Mouse (Mus musculus) neural tube, embryonic 11.5 days (tissue): Measurements from ENCODE around the gene St6galnac5. TPM values are rescaled to one million over a fixed set of nuclear protein-coding genes. Genes with fewer than 3 reads are reported as not detected.
A peak's percentile ranks its signal among the peaks of the same experiment; 100 is the strongest.

Experiments used
- ATAC-seq: fragments of 200-750 bp; cut with Nextera tagmentation; 2 replicates; pipeline ENCODE4 v1.8.0; 2017; ENCODE audit warnings: moderate number of reproducible peaks, mild to moderate bottlenecking, moderate TSS enrichment, moderate library complexity; ENCODE audit not compliant: insufficient read depth, low FRiP score, low TSS enrichment
- DNase-seq: peaks from one replicate; pipeline ENCODE4 v3.0.0-alpha.2; 2015; ENCODE audit warnings: low spot score
- H3K27ac ChIP-seq: fragments of 300-500 bp; sonication (generic); 2 replicates; pipeline ENCODE4 v1.5.1; 2014; ENCODE audit warnings: low read depth, mild to moderate bottlenecking, low read length
- H3K27me3 ChIP-seq: fragments of 300-500 bp; sonication (generic); 2 replicates; pipeline ENCODE4 v1.6.1; 2014; ENCODE audit warnings: mild to moderate bottlenecking, low read length, mixed read lengths; ENCODE audit not compliant: control insufficient read depth, insufficient read depth
- H3K36me3 ChIP-seq: fragments of 300-500 bp; sonication (generic); 2 replicates; pipeline ENCODE4 v1.6.1; 2014; ENCODE audit warnings: mild to moderate bottlenecking, low read length, moderate library complexity, mixed read lengths; ENCODE audit not compliant: control insufficient read depth, insufficient read depth
- H3K4me1 ChIP-seq: fragments of 300-500 bp; sonication (generic); 2 replicates; pipeline ENCODE4 v1.6.1; 2014; ENCODE audit warnings: low read length, mixed read lengths; ENCODE audit not compliant: control insufficient read depth, insufficient read depth
- H3K4me2 ChIP-seq: fragments of 300-500 bp; sonication (generic); 2 replicates; pipeline ENCODE4 v1.6.1; 2014; ENCODE audit warnings: low read depth, mild to moderate bottlenecking, moderate library complexity
- H3K4me3 ChIP-seq: fragments of 300-500 bp; sonication (generic); 2 replicates; pipeline ENCODE4 v1.5.1; 2014; ENCODE audit warnings: low read depth, low read length
- H3K9ac ChIP-seq: fragments of 300-500 bp; sonication (generic); 2 replicates; pipeline ENCODE4 v1.6.1; 2014; ENCODE audit warnings: mild to moderate bottlenecking, low read length
- H3K9me3 ChIP-seq: fragments of 300-500 bp; sonication (generic); 2 replicates; pipeline ENCODE4 v1.6.1; 2016; ENCODE audit warnings: low read length; ENCODE audit not compliant: control insufficient read depth
- WGBS: fragments of 180-500 bp; shearing (Covaris S2); extraction: QIAGEN DNeasy Blood & Tissue Kit; methylation state at CpG from one replicate; pipeline ENCODE4 v1.1.7; 2014; 5-methylcytosine and 5-hydroxymethylcytosine counted together
- polyA plus RNA-seq: library from polyadenylated mRNA; unstranded; fragments of >200 nt; fragmentation: Nextera tagmentation; extraction: Ambion mirVana; gene quantifications from 2 replicates; pipeline ENCODE4 v1.2.1, GENCODE M21; 2014

St6galnac5 gene
- polyA plus RNA-seq, 1 experiment from 2014 or later: 6.7 TPM

DNA sequence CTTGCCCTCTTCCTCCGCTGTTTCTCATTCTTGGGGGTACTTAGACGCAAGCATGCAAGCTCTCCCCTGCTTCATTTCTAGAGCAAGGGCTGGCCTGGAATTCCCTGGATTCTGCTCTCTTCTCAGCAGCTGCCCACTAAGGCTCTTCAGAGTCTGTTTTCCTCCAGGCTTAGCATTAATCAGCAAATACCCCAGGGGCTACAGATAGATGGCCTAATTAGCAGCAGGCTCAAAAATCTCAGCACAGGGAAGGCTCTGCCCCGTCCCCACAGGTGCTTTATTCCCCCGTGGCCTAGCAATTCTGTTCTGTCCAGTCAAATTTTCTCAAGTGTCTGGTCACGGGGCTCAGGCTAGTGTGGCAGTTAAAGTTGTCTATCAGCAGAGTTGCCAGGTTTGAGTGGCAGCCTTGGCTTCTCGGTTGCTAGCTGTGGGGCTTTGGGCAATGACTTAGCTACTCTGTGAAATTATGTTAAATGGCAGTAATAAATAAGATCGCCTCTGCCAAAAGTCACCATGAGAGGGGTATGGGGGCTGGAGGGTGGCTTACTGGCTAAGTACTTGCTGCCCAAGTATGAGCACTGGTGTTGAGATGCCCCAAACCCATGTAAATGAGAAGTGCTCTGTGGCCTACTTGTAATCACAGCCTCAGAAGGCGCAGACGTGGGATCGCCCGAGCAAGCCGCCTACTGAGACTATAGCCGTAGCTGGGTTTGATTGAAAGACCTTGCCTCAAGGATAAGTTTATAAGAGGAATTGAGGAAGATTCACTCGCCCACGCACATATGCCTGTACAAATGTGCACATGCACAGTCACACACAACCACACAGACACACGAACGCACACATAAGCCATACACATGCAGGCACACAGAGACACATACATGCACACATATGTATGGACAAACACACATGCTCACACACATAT lies 107.4 kb downstream of the St6galnac5 start:
- WGBS: 84% methylated on average over 17 of the region's 17 CpGs
- no peak for ATAC-seq
- DNase-seq: no peak

DNA sequence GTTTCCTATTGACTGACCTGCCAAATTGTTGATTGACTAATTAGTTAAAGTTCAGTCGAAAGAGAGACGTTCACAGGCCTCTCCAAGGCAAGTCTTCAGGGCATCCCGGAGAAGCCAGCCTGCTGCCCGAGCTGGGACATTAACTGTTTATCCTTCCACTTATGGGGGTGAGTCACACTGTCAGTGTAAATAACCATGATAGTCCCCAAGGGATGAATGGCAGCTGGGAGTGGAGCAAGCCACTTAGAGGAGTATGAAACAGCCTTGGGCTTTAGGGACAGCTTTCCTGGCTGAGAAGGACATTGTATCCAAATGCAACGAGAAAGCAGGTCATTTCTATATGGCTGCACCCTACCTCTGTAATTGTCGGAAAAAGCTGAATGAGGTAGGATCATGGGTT lies 109.5 kb downstream of the St6galnac5 start:
- no peaks in the 10 kb centered on the region for H3K9me3 ChIP-seq
- DNase-seq: peak; percentile 53

More for the DNA sequence above, 107.4 kb downstream of the St6galnac5 start:
- H3K36me3 ChIP-seq: no peaks in the 10 kb centered on the region
- no peaks in the 10 kb centered on the region for H3K4me1 ChIP-seq
- H3K9ac ChIP-seq: no peak overlapping the region
- no peaks in the 10 kb centered on the region for H3K9me3 ChIP-seq
- no peak overlapping the region for H3K27ac ChIP-seq
- no peak overlapping the region for H3K4me3 ChIP-seq
- no peaks in the 10 kb centered on the region for H3K27me3 ChIP-seq
- no peak overlapping the region for H3K4me2 ChIP-seq

DNA sequence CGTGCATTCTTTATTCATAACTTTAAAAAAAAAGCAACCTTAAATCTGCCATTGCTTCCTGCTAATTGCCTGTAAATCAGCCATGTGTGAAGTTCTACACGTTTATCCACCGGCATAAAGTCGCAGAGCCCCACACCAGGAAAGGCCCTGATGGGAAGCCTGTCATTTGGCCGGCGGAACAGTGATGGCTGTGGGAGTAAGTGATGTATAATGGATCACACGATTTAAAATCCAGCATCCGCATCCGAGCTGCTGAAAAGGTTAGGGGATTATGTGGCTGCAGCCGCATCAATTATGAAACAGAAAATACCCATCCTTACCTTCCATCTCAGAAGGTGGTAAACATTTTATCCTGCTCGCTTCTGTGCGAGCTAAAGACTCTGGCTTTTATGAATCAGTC lies 110.0 kb downstream of the St6galnac5 start:
- no peaks in the 10 kb centered on the region for H3K36me3 ChIP-seq
- 65% methylated on average over 12 of the region's 12 CpGs for WGBS
- H3K27ac ChIP-seq: 0 out of 2 replicates have a peak overlapping the region, but pooled peaks have one; percentile 11

More for the DNA sequence above, 109.5 kb downstream of the St6galnac5 start:
- 0 out of 2 replicates have a peak overlapping the region, but pooled peaks have one; percentile 11 for H3K27ac ChIP-seq
- ATAC-seq: peak; percentile 66; the same call in 1 of the 2 replicates
- H3K4me1 ChIP-seq: peaks cover 6% of the 10 kb centered on the region; the same call in 1 of the 2 replicates
- H3K4me2 ChIP-seq: no peak overlapping the region
- no peak overlapping the region for H3K9ac ChIP-seq
- H3K27me3 ChIP-seq: no peaks in the 10 kb centered on the region
- WGBS: 46% methylated on average over 6 of the region's 6 CpGs
- H3K4me3 ChIP-seq: no peak overlapping the region
- no peaks in the 10 kb centered on the region for H3K36me3 ChIP-seq

DNA sequence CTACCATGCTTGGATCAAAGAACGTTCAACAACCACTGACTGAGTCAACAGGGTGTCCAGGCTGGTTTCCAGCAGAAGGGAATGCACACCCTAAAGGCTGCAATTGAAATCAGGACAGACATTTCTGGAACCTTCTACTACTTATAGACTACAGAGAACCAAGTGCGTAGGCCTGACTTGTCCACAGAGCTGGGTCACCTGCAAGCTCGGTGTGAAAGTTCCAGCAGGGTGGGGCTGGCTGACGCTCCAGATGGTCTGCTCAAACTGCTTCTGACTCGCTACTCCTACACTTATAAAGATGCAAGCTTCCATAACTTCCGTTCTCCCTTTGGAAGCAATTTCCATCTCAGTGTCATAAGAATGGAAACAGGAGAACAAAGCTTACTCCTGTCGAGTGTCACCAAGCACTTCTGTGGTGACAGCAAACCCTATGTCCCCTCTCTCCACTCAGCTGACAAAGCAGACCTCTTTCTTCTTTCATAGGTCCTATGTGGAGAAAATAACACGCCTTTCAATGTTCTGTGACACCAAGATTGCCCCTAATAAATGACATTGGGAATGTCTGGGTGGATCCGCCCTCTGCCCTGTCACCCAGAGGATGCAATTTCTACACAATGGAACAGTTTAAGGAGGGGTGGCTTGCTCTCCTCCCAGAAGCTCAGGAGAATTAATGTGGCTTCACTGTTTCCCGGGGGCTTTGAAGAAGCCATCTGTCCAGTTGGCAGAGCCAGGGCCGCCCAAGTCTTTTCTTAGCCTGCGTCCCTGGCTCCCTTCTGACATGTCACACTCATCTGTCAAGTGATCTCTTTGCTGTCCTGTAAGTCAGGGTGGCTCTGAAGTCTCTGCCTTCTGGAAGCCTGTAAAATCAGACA lies 114.2 kb downstream of the St6galnac5 start:
- 36% methylated on average over 12 of the region's 12 CpGs for whole genome bisulfite sequencing
- peaks cover 9% of the 10 kb centered on the region; the same call in 1 of the 2 replicates for H3K4me1 ChIP-seq
- DNase-seq (peak; percentile 51), ATAC-seq (0 out of 2 replicates have a peak, but pooled peaks have one; percentile 36)
- H3K27me3 ChIP-seq: no peaks in the 10 kb centered on the region
- no peak overlapping the region for H3K27ac ChIP-seq
- H3K9ac ChIP-seq: no peak overlapping the region
- H3K4me2 ChIP-seq: no peak overlapping the region
- H3K4me3 ChIP-seq: no peak overlapping the region
- H3K36me3 ChIP-seq: no peaks in the 10 kb centered on the region
- no peaks in the 10 kb centered on the region for H3K9me3 ChIP-seq

More for the DNA sequence above, 110.0 kb downstream of the St6galnac5 start:
- ATAC-seq: no peak
- Histone ChIP-seq H3K4me2 (no peak overlapping the region), H3K4me1 (peaks cover 9% of the 10 kb centered on the region; the same call in 1 of the 2 replicates), H3K9me3 (no peaks in the 10 kb centered on the region), H3K4me3 (no peak overlapping the region), H3K27me3 (no peaks in the 10 kb centered on the region), H3K9ac (no peak overlapping the region)
- no peak for DNase-seq

DNA sequence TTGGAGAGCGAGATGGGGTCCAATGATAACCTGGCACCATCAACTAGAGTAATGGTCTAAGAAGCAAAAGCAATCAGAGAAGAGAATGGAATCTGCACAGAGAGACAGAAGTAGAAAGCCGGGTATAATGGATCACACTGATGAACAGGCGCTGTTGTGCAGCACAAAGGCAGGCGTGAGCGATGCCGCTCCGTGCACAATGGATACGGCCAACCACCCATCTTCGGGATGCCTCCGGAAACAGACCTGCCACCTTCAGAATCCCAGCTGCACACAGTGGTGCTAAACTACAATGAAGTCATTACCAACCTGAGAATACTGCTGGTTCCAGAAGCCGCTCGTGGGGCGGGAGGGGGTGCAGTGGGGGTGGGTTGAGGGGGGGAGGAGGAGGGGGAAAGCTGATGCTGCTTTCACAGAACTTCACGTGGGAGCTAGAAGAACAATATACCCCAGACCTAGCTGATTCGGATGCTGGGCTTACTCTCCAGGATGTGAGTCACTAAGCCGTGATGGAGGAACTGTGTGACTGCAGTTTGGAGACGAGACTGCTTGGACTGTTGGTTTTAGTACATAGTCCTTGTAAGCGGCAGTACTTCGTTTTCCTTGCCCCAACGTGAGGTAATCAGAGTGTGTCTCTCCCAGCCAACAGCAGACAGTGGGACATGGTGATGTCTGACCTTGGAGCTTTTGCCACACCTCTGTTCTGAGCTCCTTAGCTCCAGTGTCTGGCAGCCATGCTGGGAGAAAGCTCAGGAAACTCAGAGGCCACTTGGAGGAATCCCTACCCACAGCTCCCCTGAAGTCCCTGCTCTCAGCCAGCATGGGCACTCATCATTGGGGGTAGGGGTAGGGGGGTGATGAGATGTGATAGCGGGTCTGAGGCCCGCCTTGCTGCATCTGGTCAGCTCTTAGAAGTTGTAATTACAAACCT lies 115.7 kb downstream of the St6galnac5 start:
- Histone ChIP-seq H3K9me3 (no peaks in the 10 kb centered on the region), H3K27me3 (no peaks in the 10 kb centered on the region), H3K9ac (no peak overlapping the region), H3K4me1 (peaks cover 9% of the 10 kb centered on the region; the same call in 1 of the 2 replicates), H3K4me2 (no peak overlapping the region), H3K36me3 (no peaks in the 10 kb centered on the region), H3K4me3 (no peak overlapping the region), H3K27ac (peak overlapping the region; percentile 44; the same call in 1 of the 2 replicates)
- DNase-seq (peak; percentile 37), ATAC-seq (peak; percentile 43; the same call in 1 of the 2 replicates)
- 76% methylated on average over 22 of the region's 22 CpGs for WGBS

DNA sequence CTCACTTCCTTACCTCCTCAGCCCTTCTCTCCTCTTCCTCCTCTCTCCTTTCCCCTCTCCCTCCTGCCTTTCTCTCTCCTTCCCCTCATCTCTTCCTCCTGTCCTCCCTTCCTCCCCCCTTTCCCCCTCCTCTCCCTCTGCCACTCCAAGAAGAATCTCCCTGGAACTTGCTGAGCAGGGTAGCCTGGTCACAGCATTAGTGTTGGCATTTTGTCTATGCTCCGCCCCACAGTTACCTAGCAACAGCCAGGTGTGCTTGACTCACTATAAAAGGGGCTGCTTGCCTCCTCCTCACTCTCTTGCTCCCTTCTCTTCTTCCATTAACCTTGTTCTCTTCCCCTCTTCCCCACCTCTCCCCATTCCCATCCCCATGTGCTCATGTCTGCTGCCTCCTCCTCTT lies 120.1 kb downstream of the St6galnac5 start:
- DNase-seq (no peak), ATAC-seq (no peak)
- H3K27me3 ChIP-seq: no peaks in the 10 kb centered on the region
- H3K9ac ChIP-seq: no peak overlapping the region
- H3K4me1 ChIP-seq: no peaks in the 10 kb centered on the region
- no peaks in the 10 kb centered on the region for H3K9me3 ChIP-seq
- no peaks in the 10 kb centered on the region for H3K36me3 ChIP-seq
- no peak overlapping the region for H3K4me2 ChIP-seq
- 65% methylated on average over 1 of the region's 1 CpGs for WGBS
- H3K4me3 ChIP-seq: no peak overlapping the region
- no peak overlapping the region for H3K27ac ChIP-seq

DNA sequence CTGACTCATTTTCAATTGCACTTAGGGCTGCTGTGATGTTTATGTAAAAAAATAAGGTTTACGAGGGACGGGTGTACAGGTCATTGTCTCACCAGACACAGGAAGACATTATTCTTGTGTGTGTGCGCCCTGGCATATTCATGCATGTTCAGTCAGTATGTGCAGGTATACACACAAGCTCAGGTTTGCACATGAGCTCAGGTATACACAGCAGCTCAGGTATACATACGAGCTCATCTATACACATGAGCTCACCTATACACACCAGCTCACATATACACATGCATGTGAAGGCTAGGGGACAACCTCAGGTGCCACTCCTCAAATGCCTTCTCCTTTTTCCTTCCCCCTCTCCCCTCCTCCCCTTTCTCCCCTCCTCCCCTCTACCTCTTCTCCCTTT lies 120.6 kb downstream of the St6galnac5 start:
- no peak overlapping the region for H3K4me3 ChIP-seq
- DNase-seq: no peak
- no peak overlapping the region for H3K9ac ChIP-seq
- H3K27me3 ChIP-seq: no peaks in the 10 kb centered on the region
- no peak overlapping the region for H3K27ac ChIP-seq
- H3K4me1 ChIP-seq: no peaks in the 10 kb centered on the region
- no peaks in the 10 kb centered on the region for H3K36me3 ChIP-seq
- WGBS: 83% methylated on average over 4 of the region's 4 CpGs
- no peak for ATAC-seq
- no peaks in the 10 kb centered on the region for H3K9me3 ChIP-seq
- no peak overlapping the region for H3K4me2 ChIP-seq

DNA sequence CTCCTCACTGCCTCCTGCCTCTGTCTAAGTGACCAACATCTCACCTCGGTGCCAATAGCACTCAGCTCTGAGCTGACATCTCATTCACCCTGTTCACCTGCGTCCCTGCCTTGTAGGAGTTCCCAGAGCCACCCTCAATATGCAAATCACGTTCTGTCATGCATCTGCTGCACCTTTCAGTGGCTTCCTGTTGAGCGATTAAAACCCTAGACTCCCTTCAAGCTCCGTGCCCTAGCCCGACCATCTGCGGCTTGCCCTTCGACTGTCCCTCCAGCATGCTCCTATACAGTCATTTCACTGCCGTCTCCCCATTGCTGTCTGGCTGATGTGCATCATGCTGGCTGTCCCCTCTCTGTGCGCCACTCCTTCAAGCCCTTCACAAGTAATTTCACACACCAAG lies 126.0 kb downstream of the St6galnac5 start:
- Histone ChIP-seq H3K9ac (no peak overlapping the region), H3K4me2 (no peak overlapping the region), H3K4me3 (no peak overlapping the region), H3K27ac (no peak overlapping the region), H3K4me1 (no peaks in the 10 kb centered on the region), H3K9me3 (no peaks in the 10 kb centered on the region), H3K36me3 (no peaks in the 10 kb centered on the region), H3K27me3 (no peaks in the 10 kb centered on the region)
- ATAC-seq: no peak
- no peak for DNase-seq
- WGBS: 57% methylated on average over 10 of the region's 10 CpGs
